Mouse (Mus musculus) C2C12 (cell line): ENCODE data around the gene Slc15a4.

Experiments used
- CTCF ChIP-seq: IDR thresholded peaks from one replicate; pipeline ENCODE4 v1.5.1; 2011; ENCODE audit not compliant: control insufficient read depth, insufficient read depth, insufficient read length
- MYOD1 ChIP-seq: IDR thresholded peaks from one replicate; pipeline ENCODE4 v1.6.1; 2011; ENCODE audit warnings: low read depth; ENCODE audit not compliant: control insufficient read depth, insufficient read length

DNA sequence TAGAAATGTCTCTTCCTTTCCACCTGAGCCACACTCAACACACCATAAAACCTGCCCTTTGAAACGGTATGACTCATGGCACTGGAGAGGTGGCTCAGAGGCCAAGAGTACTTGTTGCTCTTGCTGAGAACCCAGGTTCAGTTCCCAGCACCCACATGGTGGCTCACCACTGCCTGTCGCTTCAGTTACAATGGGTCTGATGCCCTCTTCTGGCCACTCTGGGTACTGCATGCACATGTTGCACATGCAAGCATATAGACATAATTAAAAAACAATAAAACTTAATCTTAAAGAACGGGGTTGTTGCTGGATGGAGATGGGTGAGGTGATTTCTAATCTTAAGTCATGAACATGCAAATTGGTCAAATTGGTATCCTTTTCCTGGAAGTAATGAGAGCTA is 7.7 kb upstream of the Slc15a4 start:
- TF ChIP-seq CTCF, result no peak
- no peak for TF ChIP-seq MYOD1
